Mouse (Mus musculus): ENCODE measurements at regions not wholly inside any gene's neighbourhood (a gene's known extent, or its start where the extent isn't known, plus 50 kb on each side); places are given as distances from the start of the nearest gene placed in this dataset.

GRCm38 (mm10) chr6:51251432-51251831 lies 181.0 kb upstream of the Nfe2l3 start:
- TF ChIP-seq CTCF (IDR thresholded peaks at IDR 0.05; ENCODE audit: control insufficient read depth, insufficient read depth, insufficient replicate concordance, low read depth, low read length) (no peak), POLR2A (IDR thresholded peaks at IDR 0.05; ENCODE audit: control insufficient read depth, low read depth, low read length) (no peak)
